Mouse (Mus musculus) limb, embryonic 15.5 days (tissue): ENCODE measurements around the gene Cacna2d2. TPM values are rescaled to one million over a fixed set of nuclear protein-coding genes. Genes with fewer than 3 reads are reported as not detected.

Experiments
- ATAC-seq: fragments of 200-750 bp; cut with Nextera tagmentation; 2 replicates; pipeline ENCODE4 v1.8.0; 2017; ENCODE audit warnings: low read depth, moderate TSS enrichment; ENCODE audit not compliant: insufficient number of reproducible peaks, low FRiP score, low TSS enrichment
- H3K27ac ChIP-seq: fragments of 300-500 bp; sonication (generic); 2 replicates; pipeline ENCODE4 v1.5.1; 2015; ENCODE audit warnings: moderate library complexity, mild to moderate bottlenecking, inconsistent platforms
- H3K27me3 ChIP-seq: fragments of 300-500 bp; sonication (generic); 2 replicates; pipeline ENCODE4 v1.6.1; 2015; ENCODE audit warnings: inconsistent platforms
- H3K36me3 ChIP-seq: fragments of 300-500 bp; sonication (generic); 2 replicates; pipeline ENCODE4 v1.6.1; 2015; ENCODE audit warnings: inconsistent platforms
- H3K4me1 ChIP-seq: fragments of 300-500 bp; sonication (generic); 2 replicates; pipeline ENCODE4 v1.6.1; 2015; ENCODE audit warnings: inconsistent platforms
- H3K4me2 ChIP-seq: fragments of 300-500 bp; sonication (generic); 2 replicates; pipeline ENCODE4 v1.6.1; 2015; ENCODE audit warnings: mild to moderate bottlenecking, inconsistent platforms
- H3K4me3 ChIP-seq: fragments of 300-500 bp; sonication (generic); 2 replicates; pipeline ENCODE4 v1.5.1; 2015; ENCODE audit warnings: mild to moderate bottlenecking, inconsistent platforms
- H3K9ac ChIP-seq: fragments of 300-500 bp; sonication (generic); 2 replicates; pipeline ENCODE4 v1.6.1; 2015; ENCODE audit warnings: inconsistent platforms
- H3K9me3 ChIP-seq: fragments of 300-500 bp; sonication (generic); 2 replicates; pipeline ENCODE4 v1.6.1; 2016; ENCODE audit warnings: inconsistent platforms
- WGBS: fragments of 180-500 bp; shearing (Covaris S2); methylation state at CpG from one replicate; pipeline ENCODE4 v1.1.7; 2015; 5-methylcytosine and 5-hydroxymethylcytosine counted together
- polyA plus RNA-seq: library from polyadenylated mRNA; unstranded; fragments of >200 nt; fragmentation: Nextera tagmentation; extraction: Ambion mirVana; gene quantifications from 2 replicates; pipeline ENCODE4 v1.2.1, GENCODE M21; 2015

Gene Cacna2d2
- polyA plus RNA-seq, result 0.37 and 0.41 TPM in 2 replicates

- peaks cover 89% of the 10 kb centered on the region for H3K27me3 ChIP-seq
- H3K4me2 ChIP-seq, result peak within 1 kb of the TSS; percentile 99
- H3K27ac ChIP-seq, result no peak within 1 kb of the TSS
- no peaks in the 10 kb centered on the region for H3K36me3 ChIP-seq
- under 1% methylated on average over 36 of the region's 54 CpGs for WGBS
- H3K4me3 ChIP-seq, result peak within 1 kb of the TSS; percentile 65
- ATAC-seq, result 0 out of 2 replicates have a peak, but pooled peaks have one; percentile 37
- peaks cover 16% of the 10 kb centered on the region for H3K4me1 ChIP-seq
- no peaks in the 10 kb centered on the region for H3K9me3 ChIP-seq
- H3K9ac ChIP-seq, result peak within 1 kb of the TSS; percentile 50
Observed at GRCm38 (mm10) chr9:107399491-107399971, at the start of gene Cacna2d2. Gene Cacna2d2 (plus strand): TSS chr9:107399612.

- Histone ChIP-seq H3K4me2 (no peak overlapping the region), H3K27me3 (peaks cover 33% of the 10 kb centered on the region), H3K9ac (no peak overlapping the region), H3K9me3 (no peaks in the 10 kb centered on the region), H3K4me1 (no peaks in the 10 kb centered on the region), H3K4me3 (no peak overlapping the region), H3K36me3 (no peaks in the 10 kb centered on the region), H3K27ac (no peak overlapping the region)
- WGBS, result 67% methylated on average over 1 of the region's 1 CpGs
- no peak for ATAC-seq
Observed at GRCm38 (mm10) chr9:107354826-107355225, 44.6 kb upstream of the Cacna2d2 start.

- no peak for ATAC-seq
- no peaks in the 10 kb centered on the region for H3K9me3 ChIP-seq
- no peak overlapping the region for H3K27ac ChIP-seq
- H3K36me3 ChIP-seq, result no peaks in the 10 kb centered on the region
- H3K9ac ChIP-seq, result no peak overlapping the region
- WGBS, result 56% methylated on average over 6 of the region's 7 CpGs
- no peak overlapping the region for H3K4me3 ChIP-seq
- no peaks in the 10 kb centered on the region for H3K4me1 ChIP-seq
- H3K27me3 ChIP-seq, result peaks cover 37% of the 10 kb centered on the region
- no peak overlapping the region for H3K4me2 ChIP-seq
Observed at GRCm38 (mm10) chr9:107355870-107356765, 43.3 kb upstream of the Cacna2d2 start.

GRCm38 (mm10) chr9:107357651-107358050, 41.8 kb upstream of the Cacna2d2 start:
- Histone ChIP-seq H3K9ac (no peak overlapping the region), H3K9me3 (no peaks in the 10 kb centered on the region), H3K4me3 (no peak overlapping the region), H3K4me1 (no peaks in the 10 kb centered on the region), H3K27me3 (peaks cover 33% of the 10 kb centered on the region), H3K27ac (no peak overlapping the region), H3K4me2 (no peak overlapping the region), H3K36me3 (no peaks in the 10 kb centered on the region)
- WGBS, result 20% methylated on average over 5 of the region's 5 CpGs
- ATAC-seq, result no peak

GRCm38 (mm10) chr9:107360989-107361388, 38.4 kb upstream of the Cacna2d2 start:
- 19% methylated on average over 3 of the region's 3 CpGs for WGBS
- Histone ChIP-seq H3K27ac (no peak overlapping the region), H3K9me3 (no peaks in the 10 kb centered on the region), H3K4me3 (no peak overlapping the region), H3K9ac (no peak overlapping the region), H3K36me3 (no peaks in the 10 kb centered on the region), H3K27me3 (peaks cover 25% of the 10 kb centered on the region; the same call in 1 of the 2 replicates), H3K4me2 (no peak overlapping the region), H3K4me1 (no peaks in the 10 kb centered on the region)
- no peak for ATAC-seq

- H3K9ac ChIP-seq, result no peak overlapping the region
- H3K27ac ChIP-seq, result no peak overlapping the region
- no peaks in the 10 kb centered on the region for H3K36me3 ChIP-seq
- H3K4me3 ChIP-seq, result no peak overlapping the region
- peaks cover 17% of the 10 kb centered on the region; the same call in 1 of the 2 replicates for H3K27me3 ChIP-seq
- H3K4me1 ChIP-seq, result no peaks in the 10 kb centered on the region
- 20% methylated on average over 3 of the region's 3 CpGs for WGBS
- no peak for ATAC-seq
- no peaks in the 10 kb centered on the region for H3K9me3 ChIP-seq
- H3K4me2 ChIP-seq, result no peak overlapping the region
Observed at GRCm38 (mm10) chr9:107366644-107367043, 32.8 kb upstream of the Cacna2d2 start.

- H3K9ac ChIP-seq, result no peak overlapping the region
- H3K4me2 ChIP-seq, result no peak overlapping the region
- no peak for ATAC-seq
- H3K36me3 ChIP-seq, result no peaks in the 10 kb centered on the region
- no peak overlapping the region for H3K27ac ChIP-seq
- no peak overlapping the region for H3K4me3 ChIP-seq
- WGBS, result 66% methylated on average over 1 of the region's 1 CpGs
- 0 out of 2 replicates have a peak, but pooled peaks cover 12% of the 10 kb centered on the region for H3K27me3 ChIP-seq
- no peaks in the 10 kb centered on the region for H3K9me3 ChIP-seq
- no peaks in the 10 kb centered on the region for H3K4me1 ChIP-seq
Observed at GRCm38 (mm10) chr9:107368302-107368701, 31.1 kb upstream of the Cacna2d2 start.

GRCm38 (mm10) chr9:107369270-107370105, 29.9 kb upstream of the Cacna2d2 start:
- Histone ChIP-seq H3K9ac (no peak overlapping the region), H3K4me2 (no peak overlapping the region), H3K27ac (no peak overlapping the region), H3K36me3 (no peaks in the 10 kb centered on the region), H3K4me3 (no peak overlapping the region), H3K27me3 (peaks cover 16% of the 10 kb centered on the region), H3K9me3 (no peaks in the 10 kb centered on the region), H3K4me1 (no peaks in the 10 kb centered on the region)
- 34% methylated on average over 10 of the region's 10 CpGs for WGBS
- no peak for ATAC-seq

- Histone ChIP-seq H3K4me3 (no peak overlapping the region), H3K27me3 (peaks cover 21% of the 10 kb centered on the region), H3K27ac (no peak overlapping the region), H3K9me3 (no peaks in the 10 kb centered on the region), H3K4me1 (no peaks in the 10 kb centered on the region), H3K36me3 (no peaks in the 10 kb centered on the region), H3K4me2 (no peak overlapping the region), H3K9ac (no peak overlapping the region)
- no peak for ATAC-seq
- WGBS, result 3% methylated on average over 4 of the region's 4 CpGs
Observed at GRCm38 (mm10) chr9:107370106-107370463, 29.3 kb upstream of the Cacna2d2 start.

- no peak for ATAC-seq
- H3K4me1 ChIP-seq, result peaks cover under 1% of the 10 kb centered on the region; the same call in 1 of the 2 replicates
- H3K36me3 ChIP-seq, result no peaks in the 10 kb centered on the region
- H3K27ac ChIP-seq, result no peak overlapping the region
- no peak overlapping the region for H3K4me3 ChIP-seq
- 42% methylated on average over 4 of the region's 4 CpGs for WGBS
- H3K9ac ChIP-seq, result no peak overlapping the region
- H3K4me2 ChIP-seq, result no peak overlapping the region
- H3K9me3 ChIP-seq, result no peaks in the 10 kb centered on the region
- H3K27me3 ChIP-seq, result peaks cover 41% of the 10 kb centered on the region
Observed at GRCm38 (mm10) chr9:107372441-107372840, 27.0 kb upstream of the Cacna2d2 start.

- no peak for ATAC-seq
- H3K4me2 ChIP-seq, result no peak overlapping the region
- WGBS, result 2% methylated on average over 8 of the region's 8 CpGs
- H3K27ac ChIP-seq, result no peak overlapping the region
- H3K4me3 ChIP-seq, result no peak overlapping the region
- no peaks in the 10 kb centered on the region for H3K9me3 ChIP-seq
- peaks cover 11% of the 10 kb centered on the region for H3K4me1 ChIP-seq
- H3K27me3 ChIP-seq, result peaks cover 58% of the 10 kb centered on the region
- H3K36me3 ChIP-seq, result no peaks in the 10 kb centered on the region
- H3K9ac ChIP-seq, result no peak overlapping the region
Observed at GRCm38 (mm10) chr9:107374623-107375022, 24.8 kb upstream of the Cacna2d2 start.

- no peak for ATAC-seq
- WGBS, result 16% methylated on average over 5 of the region's 5 CpGs
- no peak overlapping the region for H3K4me2 ChIP-seq
- peaks cover 11% of the 10 kb centered on the region for H3K4me1 ChIP-seq
- no peak overlapping the region for H3K27ac ChIP-seq
- no peaks in the 10 kb centered on the region for H3K36me3 ChIP-seq
- no peak overlapping the region for H3K9ac ChIP-seq
- H3K4me3 ChIP-seq, result no peak overlapping the region
- no peaks in the 10 kb centered on the region for H3K9me3 ChIP-seq
- peaks cover 63% of the 10 kb centered on the region for H3K27me3 ChIP-seq
Observed at GRCm38 (mm10) chr9:107375451-107375850, 24.0 kb upstream of the Cacna2d2 start.
